Mouse (Mus musculus) lung, embryonic 14.5 days (tissue): Measurements from ENCODE around the gene 4930404N11Rik. TPM values are rescaled to one million over a fixed set of nuclear protein-coding genes. Genes with fewer than 3 reads are reported as not detected.
A peak's percentile ranks its signal among the peaks of the same experiment; 100 is the strongest.

Source experiments
- ATAC-seq: fragments of 200-750 bp; cut with Nextera tagmentation; 2 replicates; pipeline ENCODE4 v1.8.0; 2017; ENCODE audit warnings: mild to moderate bottlenecking, moderate TSS enrichment, moderate library complexity; ENCODE audit not compliant: insufficient read depth
- DNase-seq: peaks from one replicate; pipeline ENCODE4 v3.0.0-alpha.2; 2015
- H3K27ac ChIP-seq: fragments of 300-500 bp; sonication (generic); 2 replicates; pipeline ENCODE4 v1.5.1; 2014; ENCODE audit warnings: low read depth, mild to moderate bottlenecking, moderate library complexity
- H3K27me3 ChIP-seq: fragments of 300-500 bp; sonication (generic); 2 replicates; pipeline ENCODE4 v1.6.1; 2014; ENCODE audit warnings: low read length, control low read depth; ENCODE audit not compliant: insufficient read depth
- H3K36me3 ChIP-seq: fragments of 300-500 bp; sonication (generic); 2 replicates; pipeline ENCODE4 v1.6.1; 2014; ENCODE audit warnings: control low read depth; ENCODE audit not compliant: insufficient read depth
- H3K4me1 ChIP-seq: fragments of 300-500 bp; sonication (generic); 2 replicates; pipeline ENCODE4 v1.6.1; 2014; ENCODE audit warnings: antibody characterized with exemption, control low read depth; ENCODE audit not compliant: insufficient read depth
- H3K4me2 ChIP-seq: fragments of 300-500 bp; sonication (generic); 2 replicates; pipeline ENCODE4 v1.6.1; 2014; ENCODE audit warnings: mild to moderate bottlenecking
- H3K4me3 ChIP-seq: fragments of 300-500 bp; sonication (generic); 2 replicates; pipeline ENCODE4 v1.5.1; 2014; ENCODE audit warnings: low read depth, low read length
- H3K9ac ChIP-seq: fragments of 300-500 bp; sonication (generic); 2 replicates; pipeline ENCODE4 v1.6.1; 2014
- H3K9me3 ChIP-seq: fragments of 300-500 bp; sonication (generic); 2 replicates; pipeline ENCODE4 v1.6.1; 2016; ENCODE audit warnings: low read depth, low read length, control low read depth
- CTCF ChIP-seq: IDR thresholded peaks from 2 replicates; pipeline ENCODE4 v1.5.1; 2016; ENCODE audit warnings: antibody characterized with exemption, low read depth
- WGBS: fragments of 180-500 bp; shearing (Covaris S2); extraction: QIAGEN DNeasy Blood & Tissue Kit; methylation state at CpG from one replicate; pipeline ENCODE4 v1.1.7; 2014; 5-methylcytosine and 5-hydroxymethylcytosine counted together
- polyA plus RNA-seq: library from polyadenylated mRNA; unstranded; fragments of >200 nt; fragmentation: Nextera tagmentation; extraction: Ambion mirVana; gene quantifications from 2 replicates; pipeline ENCODE4 v1.2.1, GENCODE M21; 2014

Gene 4930404N11Rik
- polyA plus RNA-seq, 1 experiment from 2014 or later: 0.92 TPM

DNA sequence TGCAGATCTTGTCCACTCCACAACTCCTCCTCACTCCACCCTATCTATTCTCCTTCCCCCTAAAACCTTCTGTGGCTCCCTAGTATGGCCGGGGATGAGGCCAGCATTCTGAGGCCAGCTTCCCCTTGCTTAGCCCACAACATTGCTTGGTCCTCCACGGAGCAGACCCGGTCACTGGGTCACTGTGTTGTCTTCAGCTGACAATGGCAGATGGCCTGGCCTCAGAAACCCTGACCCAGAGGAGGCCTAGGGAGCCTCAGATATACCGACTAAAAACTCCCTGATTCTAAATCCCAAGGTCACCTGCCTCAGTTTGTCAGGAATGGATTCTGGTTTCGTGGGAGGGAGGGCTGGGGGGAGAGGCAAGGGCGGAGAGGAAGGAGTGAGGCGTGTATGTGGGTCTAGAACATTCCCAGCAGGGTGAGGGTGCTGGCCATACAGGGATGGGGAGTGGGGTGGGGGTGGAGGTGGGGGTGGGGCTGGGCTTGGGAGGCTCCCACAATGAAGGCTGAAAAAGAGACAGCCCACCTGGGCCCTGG is 36.7 kb upstream of the 4930404N11Rik start:
- no peak for DNase-seq
- Histone ChIP-seq H3K4me2 (peak overlapping the region; percentile 46), H3K9me3 (no peaks in the 10 kb centered on the region), H3K27me3 (no peaks in the 10 kb centered on the region), H3K4me1 (peaks cover 29% of the 10 kb centered on the region), H3K9ac (peak overlapping the region; percentile 7; the same call in 1 of the 2 replicates), H3K27ac (peak overlapping the region; percentile 88), H3K4me3 (peak overlapping the region; percentile 10), H3K36me3 (peaks cover 84% of the 10 kb centered on the region)
- peak; percentile 1 for ATAC-seq
- no peak for TF ChIP-seq CTCF
- WGBS: 15% methylated on average over 7 of the region's 7 CpGs

DNA sequence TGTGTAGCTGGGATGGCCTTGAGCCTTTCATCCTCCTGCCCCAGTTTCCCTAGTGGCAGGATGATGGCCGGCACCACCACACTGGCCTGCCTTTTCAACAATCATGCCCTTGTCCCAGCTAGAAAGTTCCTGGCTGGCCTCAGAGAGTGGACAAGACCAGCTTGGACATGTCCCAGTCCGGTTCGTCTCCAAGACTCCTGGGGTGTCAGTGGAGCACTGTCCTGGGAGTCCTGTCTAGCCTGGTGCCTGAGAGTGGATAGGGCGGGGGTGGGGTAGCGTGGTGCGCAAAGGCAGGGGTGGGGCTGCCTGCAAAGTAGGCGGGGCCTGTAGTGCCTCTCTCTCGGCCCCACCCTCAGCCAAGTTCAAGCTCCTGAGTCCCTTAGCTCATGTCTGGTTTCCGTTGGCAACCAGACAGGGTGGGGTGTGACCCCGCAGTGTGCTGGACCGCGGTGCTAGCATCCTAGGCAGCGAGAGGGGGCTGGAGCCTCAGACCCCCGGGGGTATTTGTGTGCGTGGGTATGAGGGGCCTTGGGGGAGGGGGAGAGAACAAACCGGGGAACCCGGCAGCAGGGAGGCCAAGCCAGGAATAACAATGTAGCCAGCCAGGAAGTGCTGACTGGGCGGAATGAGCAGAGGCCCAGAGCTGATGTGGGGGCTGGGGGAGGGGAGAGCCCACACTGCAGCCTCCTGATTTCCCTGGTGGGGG is 36.1 kb upstream of the 4930404N11Rik start:
- H3K4me2 ChIP-seq: peak overlapping the region; percentile 46
- H3K4me3 ChIP-seq: peak overlapping the region; percentile 10
- ATAC-seq (peak; percentile 85), DNase-seq (peak; percentile 93)
- peaks cover 24% of the 10 kb centered on the region for H3K4me1 ChIP-seq
- peak overlapping the region; percentile 7; the same call in 1 of the 2 replicates for H3K9ac ChIP-seq
- peak overlapping the region; percentile 88 for H3K27ac ChIP-seq
- peaks cover 82% of the 10 kb centered on the region for H3K36me3 ChIP-seq
- 5% methylated on average over 17 of the region's 18 CpGs for WGBS
- peak; percentile 24 for TF ChIP-seq CTCF
- no peaks in the 10 kb centered on the region for H3K9me3 ChIP-seq
- H3K27me3 ChIP-seq: no peaks in the 10 kb centered on the region

DNA sequence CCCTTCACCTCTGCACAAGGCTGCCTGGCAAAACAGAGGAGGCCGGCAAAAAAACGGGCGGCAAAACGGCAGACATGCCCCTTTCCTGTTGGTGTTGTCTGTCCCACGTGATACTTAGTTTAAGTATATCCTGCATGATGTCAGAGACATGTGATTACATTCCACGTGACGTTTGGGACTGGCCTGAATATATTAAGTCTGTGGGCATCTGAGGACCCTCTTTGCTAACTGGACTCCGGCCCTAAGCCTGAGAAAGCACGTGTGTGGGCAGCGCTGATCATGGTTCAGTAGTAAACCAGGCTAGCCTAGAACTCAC is 35.5 kb upstream of the 4930404N11Rik start:
- peak overlapping the region; percentile 88 for H3K27ac ChIP-seq
- DNase-seq (peak; percentile 63), ATAC-seq (peak; percentile 4; the same call in 1 of the 2 replicates)
- no peak overlapping the region for H3K9ac ChIP-seq
- TF ChIP-seq CTCF: no peak
- peak overlapping the region; percentile 46; the same call in 1 of the 2 replicates for H3K4me2 ChIP-seq
- WGBS: 22% methylated on average over 10 of the region's 10 CpGs
- H3K4me1 ChIP-seq: peaks cover 24% of the 10 kb centered on the region
- H3K36me3 ChIP-seq: peaks cover 82% of the 10 kb centered on the region
- no peak overlapping the region for H3K4me3 ChIP-seq
- no peaks in the 10 kb centered on the region for H3K9me3 ChIP-seq
- H3K27me3 ChIP-seq: no peaks in the 10 kb centered on the region

GRCm38 (mm10) chr10:81400371-81401204 is 35.0 kb upstream of the 4930404N11Rik start:
- Histone ChIP-seq H3K4me2 (no peak overlapping the region; the same call in 1 of the 2 replicates), H3K9me3 (no peaks in the 10 kb centered on the region), H3K27me3 (no peaks in the 10 kb centered on the region), H3K9ac (no peak overlapping the region), H3K36me3 (peaks cover 76% of the 10 kb centered on the region), H3K27ac (peak overlapping the region; percentile 88; the same call in 1 of the 2 replicates), H3K4me1 (peaks cover 24% of the 10 kb centered on the region), H3K4me3 (no peak overlapping the region)
- no peak for ATAC-seq
- no peak for TF ChIP-seq CTCF
- WGBS: 53% methylated on average over 22 of the region's 22 CpGs
- DNase-seq: no peak

GRCm38 (mm10) chr10:81399798-81400308 is 34.2 kb upstream of the 4930404N11Rik start:
- Histone ChIP-seq H3K9ac (no peak overlapping the region), H3K4me1 (peaks cover 24% of the 10 kb centered on the region), H3K4me2 (no peak overlapping the region), H3K4me3 (no peak overlapping the region), H3K36me3 (peaks cover 69% of the 10 kb centered on the region), H3K9me3 (no peaks in the 10 kb centered on the region), H3K27ac (no peak overlapping the region), H3K27me3 (no peaks in the 10 kb centered on the region)
- no peak for DNase-seq
- no peak for ATAC-seq
- TF ChIP-seq CTCF: no peak
- WGBS: 75% methylated on average over 18 of the region's 18 CpGs

- Histone ChIP-seq H3K9ac (no peak overlapping the region), H3K9me3 (no peaks in the 10 kb centered on the region)
Observed at GRCm38 (mm10) chr10:81399296-81399695, 33.7 kb upstream of the 4930404N11Rik start.

More at GRCm38 (mm10) chr10:81399296-81399695, 33.7 kb upstream of the 4930404N11Rik start:
- ATAC-seq: no peak
- Histone ChIP-seq H3K27ac (no peak overlapping the region), H3K4me1 (peaks cover 24% of the 10 kb centered on the region), H3K4me3 (no peak overlapping the region), H3K36me3 (peaks cover 63% of the 10 kb centered on the region), H3K4me2 (no peak overlapping the region), H3K27me3 (no peaks in the 10 kb centered on the region)
- 0 out of 2 replicates have a peak, but pooled peaks have one; percentile 1 for TF ChIP-seq CTCF
- DNase-seq: no peak
- 69% methylated on average over 5 of the region's 5 CpGs for WGBS
